Mouse (Mus musculus) lung, postnatal 25 days (tissue): ENCODE results near the gene Shroom1.

Experiments used
- DNase-seq: peaks from one replicate; pipeline ENCODE4 v3.0.0; 2022; ENCODE audit warnings: low spot score

The Shroom1 gene

GRCm38 (mm10) chr11:53481088-53481730, 24.2 kb downstream of the Shroom1 start:
- DNase-seq, result no peak

GRCm38 (mm10) chr11:53483159-53483891, 26.3 kb downstream of the Shroom1 start:
- DNase-seq, result no peak

DNA sequence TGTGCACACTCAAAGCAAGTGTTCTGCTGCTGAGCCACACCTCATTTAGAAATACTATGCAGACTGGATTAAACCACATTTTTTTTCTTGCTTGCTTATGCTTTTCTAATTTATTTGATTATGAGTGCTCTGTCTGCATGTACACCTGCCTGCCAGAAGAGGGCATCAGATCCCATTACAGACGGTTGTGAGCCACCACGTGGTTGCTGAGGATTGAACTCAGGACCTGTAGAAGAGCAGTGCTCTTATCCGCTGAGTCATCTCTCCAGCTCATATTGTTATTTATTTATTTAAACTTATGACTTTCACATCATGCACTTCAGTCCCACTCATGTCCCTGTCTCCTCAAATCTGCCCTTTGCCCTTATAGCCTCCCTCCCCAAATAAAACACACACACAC, 28.7 kb downstream of the Shroom1 start:
- no peak for DNase-seq

DNA sequence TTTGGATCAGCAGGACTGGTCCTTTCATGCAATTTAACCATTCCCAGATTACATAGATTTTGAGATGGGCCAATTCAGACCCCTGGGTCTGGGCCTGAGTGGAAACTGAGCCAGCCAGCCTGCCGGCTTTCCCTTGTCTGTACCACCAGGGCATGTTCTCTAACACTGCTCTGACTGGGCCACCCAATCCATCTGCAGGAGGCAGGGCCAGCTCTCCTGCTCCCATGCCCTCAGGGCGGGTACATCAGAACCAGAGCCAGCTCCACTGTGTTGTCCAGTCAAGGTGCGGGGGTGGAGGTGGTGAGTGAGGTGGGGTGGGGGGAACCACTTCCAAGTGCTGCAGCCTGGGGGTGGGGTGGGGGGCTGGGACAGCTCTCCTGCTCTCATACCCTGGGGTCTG, 29.3 kb downstream of the Shroom1 start:
- DNase-seq, result no peak

- no peak for DNase-seq
These were observed 30.0 kb downstream of the Shroom1 start for GRCm38 (mm10) chr11:53486822-53487594.

DNA sequence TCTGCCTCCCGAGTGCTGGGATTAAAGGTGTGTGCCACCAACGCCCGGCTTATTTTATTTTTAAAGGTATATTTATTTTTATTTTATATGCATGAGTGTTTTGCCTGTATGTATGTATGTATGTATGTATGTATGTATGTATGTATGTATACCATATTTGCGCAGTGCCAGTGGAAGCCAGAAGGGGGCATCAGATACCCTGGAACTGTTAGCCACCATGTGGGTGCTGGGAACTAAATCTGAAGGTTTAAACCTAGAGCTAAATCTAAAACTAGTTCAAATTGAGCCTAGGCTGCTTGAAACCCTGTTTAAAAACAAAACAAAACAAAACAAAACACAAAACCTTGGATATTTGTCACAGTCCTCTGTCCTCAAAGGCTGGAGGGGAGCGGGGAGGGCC, 32.0 kb downstream of the Shroom1 start:
- no peak for DNase-seq

DNA sequence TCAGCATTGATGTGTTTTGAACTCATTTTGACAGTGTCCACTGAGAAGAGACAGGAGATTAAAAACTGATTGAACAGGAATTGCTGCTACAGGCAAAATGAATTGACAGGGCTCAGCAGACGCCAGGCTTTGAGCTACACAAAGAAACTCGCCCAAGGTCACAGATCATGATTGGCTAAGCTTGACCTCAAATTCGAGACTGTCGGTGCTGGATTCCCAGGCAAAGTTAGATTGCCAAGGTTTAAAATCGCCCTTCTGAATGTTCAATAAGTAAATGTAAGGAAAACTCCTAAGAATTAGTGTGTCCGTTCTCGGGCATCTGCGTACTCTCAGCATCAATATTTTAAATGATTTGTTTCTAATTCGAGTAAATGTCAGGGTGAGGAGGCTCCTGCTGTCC, 32.4 kb downstream of the Shroom1 start:
- DNase-seq, result no peak

- no peak for DNase-seq
These were observed 35.0 kb downstream of the Shroom1 start for GRCm38 (mm10) chr11:53491954-53492401.

DNA sequence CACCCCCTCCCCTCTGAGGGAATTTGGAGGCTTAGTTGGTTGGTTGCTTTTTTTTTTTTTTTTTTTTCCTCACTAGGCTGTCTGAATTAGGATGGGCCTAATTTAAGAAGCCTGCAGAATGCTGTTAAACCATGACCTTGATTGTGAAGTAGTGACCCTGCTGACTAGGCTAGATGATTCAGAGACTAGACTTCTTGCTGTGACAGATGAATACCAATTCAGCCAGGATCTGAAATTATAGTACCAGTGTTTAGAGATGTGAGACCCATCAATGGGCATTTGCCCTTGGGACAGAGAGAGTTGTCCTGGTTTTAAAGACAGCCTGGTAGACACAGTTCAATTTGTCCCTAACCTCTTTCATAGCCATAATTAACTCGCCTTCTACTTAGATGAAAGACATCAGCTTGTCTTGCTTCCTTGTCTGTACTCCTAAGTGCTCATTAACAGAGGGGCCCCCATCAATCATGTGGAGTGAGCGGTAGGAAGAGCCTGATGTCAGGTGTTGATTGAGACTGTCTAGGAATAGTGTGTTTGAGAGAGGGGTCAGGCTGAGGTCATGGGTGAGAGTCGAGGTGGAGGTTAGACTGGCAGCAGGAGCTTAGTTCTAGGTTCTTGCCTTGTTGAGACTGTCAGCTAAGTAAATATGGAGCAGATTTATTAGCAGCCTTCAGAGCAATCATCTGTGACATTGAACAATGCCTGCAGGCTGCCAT, 36.4 kb downstream of the Shroom1 start:
- DNase-seq, result no peak

- DNase-seq, result no peak
These were observed 38.4 kb downstream of the Shroom1 start for GRCm38 (mm10) chr11:53495417-53495816.

GRCm38 (mm10) chr11:53496946-53497345, 39.9 kb downstream of the Shroom1 start:
- no peak for DNase-seq

DNA sequence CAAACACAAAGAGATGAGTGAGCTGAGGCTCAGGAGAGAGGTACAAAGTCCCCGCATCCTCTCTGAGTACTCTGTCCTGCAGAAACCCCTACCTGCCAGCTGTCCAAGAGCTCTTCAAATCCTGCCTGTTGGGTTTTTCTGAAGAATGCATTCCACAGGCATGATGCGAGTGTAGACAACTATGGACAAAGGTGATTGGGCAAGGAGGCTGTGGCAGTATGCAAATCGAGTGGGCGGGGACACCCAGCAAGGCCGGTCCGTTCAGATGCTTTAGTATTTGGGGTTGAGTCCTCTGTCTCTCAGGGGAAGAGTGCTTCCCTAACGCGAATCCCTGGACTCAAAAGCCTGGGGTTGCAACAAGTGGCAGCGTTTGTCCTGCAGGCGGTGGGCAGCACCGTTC, 43.6 kb downstream of the Shroom1 start:
- DNase-seq, result peak; percentile 88

GRCm38 (mm10) chr11:53502039-53502765, 45.2 kb downstream of the Shroom1 start:
- no peak for DNase-seq

DNA sequence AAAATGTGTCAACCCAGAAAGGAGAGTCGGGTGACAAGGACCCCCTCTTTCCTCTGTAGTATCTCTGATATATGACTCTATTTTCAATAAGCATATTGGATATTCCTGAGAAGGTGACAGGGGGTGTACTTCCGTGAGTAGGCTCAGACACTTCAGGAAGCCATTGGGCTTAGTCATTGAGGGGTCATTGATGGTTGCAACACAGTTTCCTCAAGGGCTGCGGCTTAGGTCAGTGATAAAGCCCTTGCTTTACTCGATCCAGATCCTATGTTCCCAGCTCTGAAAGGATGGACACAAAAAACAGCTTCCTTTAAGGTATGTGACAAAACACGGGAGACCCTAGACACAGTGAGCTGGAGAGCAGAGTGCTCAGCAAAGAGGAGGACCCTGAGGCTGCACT, 46.7 kb downstream of the Shroom1 start:
- DNase-seq, result no peak

- no peak for DNase-seq
These were observed 47.4 kb downstream of the Shroom1 start for GRCm38 (mm10) chr11:53504376-53504775.

DNA sequence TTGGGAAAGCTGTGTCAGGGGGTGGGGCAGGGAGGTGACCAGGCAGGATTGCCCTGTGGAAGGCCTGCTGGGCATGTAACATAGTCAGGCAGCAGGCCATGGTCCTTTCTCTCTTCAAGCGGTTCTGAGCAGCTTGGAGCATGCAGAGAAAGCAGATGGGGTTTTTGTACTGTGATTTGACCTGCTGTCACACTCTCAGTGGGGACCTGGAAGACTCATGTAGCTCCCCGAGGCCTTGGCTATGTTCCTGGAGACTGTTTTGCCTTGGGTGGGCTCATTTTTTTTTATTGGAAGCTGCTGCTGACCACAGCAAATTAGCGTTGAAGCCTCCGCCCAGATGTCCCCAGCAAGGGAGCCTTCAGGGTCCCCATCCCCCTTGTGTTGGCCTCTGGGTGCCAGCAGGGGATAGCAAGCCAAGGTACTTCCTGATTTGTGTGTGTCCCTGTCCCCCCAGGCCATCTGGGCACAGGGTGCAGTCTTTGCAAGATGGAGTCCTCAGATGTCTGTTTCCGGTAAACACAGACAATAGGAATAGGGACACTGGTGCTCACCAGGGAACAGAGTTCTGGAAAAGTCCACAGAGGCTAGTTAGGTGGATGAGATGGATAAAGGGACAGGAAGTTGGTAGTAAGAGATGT, 48.1 kb downstream of the Shroom1 start:
- no peak for DNase-seq

DNA sequence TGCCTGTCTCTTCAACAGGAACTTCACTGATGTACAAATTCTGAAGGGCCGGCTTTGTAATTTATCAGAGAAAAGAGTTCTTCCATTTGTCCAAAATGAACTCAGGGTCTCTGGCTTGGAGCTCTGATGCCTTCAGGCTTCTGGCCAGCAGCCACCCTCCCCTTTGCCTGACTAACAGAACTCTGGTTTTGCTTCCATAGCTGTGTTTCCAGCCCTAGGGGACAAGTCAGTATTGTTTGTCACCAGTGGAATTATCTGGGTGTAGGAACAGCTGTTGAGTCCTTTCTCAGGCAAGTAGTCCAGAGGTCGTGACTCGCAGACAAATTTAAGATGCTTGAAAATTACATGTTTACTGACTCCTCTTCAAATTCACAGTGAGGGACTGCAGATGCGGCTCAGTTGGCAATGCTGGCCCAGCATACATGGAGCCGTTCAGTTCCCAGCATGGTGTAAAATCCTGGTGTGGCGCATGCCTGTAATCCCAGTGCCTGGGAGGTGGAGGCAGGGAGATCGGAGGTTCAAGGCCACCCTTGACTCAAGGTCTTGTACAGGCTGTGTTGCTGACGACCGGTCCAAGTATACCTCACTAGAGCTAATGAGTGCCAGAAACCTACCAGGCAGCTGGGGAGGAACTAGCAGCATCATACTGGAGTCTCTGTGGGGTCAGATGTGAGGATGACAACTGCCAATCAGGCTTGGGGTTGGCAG, 50.2 kb downstream of the Shroom1 start:
- DNase-seq, result no peak

DNA sequence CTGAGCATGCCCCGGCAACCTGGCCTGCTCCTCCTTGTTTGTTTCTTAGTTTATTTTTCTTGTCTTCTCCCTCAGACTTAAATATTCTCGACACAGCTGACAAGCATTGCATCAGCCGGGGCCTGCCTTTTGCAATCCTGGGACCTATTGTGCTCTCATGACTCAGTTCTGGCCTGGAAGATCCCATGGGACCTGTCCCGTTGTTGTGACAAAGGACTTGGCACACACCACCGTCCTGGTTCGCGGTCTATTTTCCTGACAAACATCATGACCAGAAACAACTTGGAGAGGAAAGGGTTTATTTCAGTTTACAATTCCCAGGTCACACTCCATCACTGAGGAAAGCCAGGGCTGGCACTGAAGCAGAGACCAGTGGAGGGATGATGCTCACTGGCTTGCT, 51.1 kb downstream of the Shroom1 start:
- peak; percentile 59 for DNase-seq

DNA sequence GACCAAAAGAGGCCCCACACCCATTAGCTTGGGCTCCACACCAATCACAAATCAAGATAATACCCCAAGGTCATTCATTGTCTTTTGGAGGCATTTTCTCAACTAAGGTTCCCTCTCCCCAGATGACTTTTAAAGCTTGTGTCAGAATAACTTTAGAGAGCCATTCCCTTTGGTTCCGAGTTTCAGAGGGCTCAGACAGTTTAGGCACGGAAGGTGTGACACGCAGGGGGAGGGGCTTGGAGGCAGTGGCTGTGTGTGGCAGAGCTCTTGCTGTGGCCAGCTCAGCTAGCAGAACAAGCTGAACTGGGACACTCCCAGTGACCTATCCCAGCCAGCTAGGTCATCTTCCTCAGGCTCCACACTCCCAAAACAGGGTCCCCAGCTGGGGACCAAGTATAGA, 51.6 kb downstream of the Shroom1 start:
- no peak for DNase-seq

- DNase-seq, result no peak
These were observed 53.3 kb downstream of the Shroom1 start for GRCm38 (mm10) chr11:53510351-53510750.
